Mouse (Mus musculus): ENCODE results near the gene Phyhipl.

Phyhipl gene

DNA sequence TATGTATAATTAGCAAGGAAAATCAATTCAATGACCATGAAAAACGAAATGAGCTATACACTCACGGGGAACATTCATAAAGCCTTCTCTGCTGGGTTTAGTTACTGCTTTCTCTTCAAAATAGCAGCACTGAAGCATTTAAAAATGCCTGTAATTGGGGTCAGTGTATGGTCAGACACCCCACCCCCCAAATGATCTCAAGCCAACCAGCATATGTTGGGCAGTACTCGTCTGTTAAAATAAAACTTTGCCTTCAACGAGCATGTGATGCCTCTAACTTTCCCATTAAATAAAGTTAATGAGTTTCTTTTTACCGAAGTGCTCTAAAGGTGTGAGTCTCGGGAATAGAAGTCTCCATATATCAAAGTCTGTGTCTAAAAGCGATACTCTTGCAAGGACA lies at the start of gene Phyhipl:
Gene Phyhipl (minus strand): TSS at position 138 of the 400 bp plus-strand sequence.
- in situ Hi-C loops (cut with MboI, MseI) = no loop called here

- in situ Hi-C loops (cut with MboI, MseI) = no loop called here
Measured at GRCm38 (mm10) chr10:70703211-70703610, 47.4 kb upstream of the Phyhipl start.

- in situ Hi-C loops (cut with MboI, MseI) = no loop called here
Measured at GRCm38 (mm10) chr10:70699581-70699980, 43.8 kb upstream of the Phyhipl start.

- in situ Hi-C loops (cut with MboI, MseI) = no loop called here
Measured at GRCm38 (mm10) chr10:70698014-70698413, 42.2 kb upstream of the Phyhipl start.

GRCm38 (mm10) chr10:70696748-70697585 lies 41.2 kb upstream of the Phyhipl start:
- in situ Hi-C loops (cut with MboI, MseI) = no loop called here

DNA sequence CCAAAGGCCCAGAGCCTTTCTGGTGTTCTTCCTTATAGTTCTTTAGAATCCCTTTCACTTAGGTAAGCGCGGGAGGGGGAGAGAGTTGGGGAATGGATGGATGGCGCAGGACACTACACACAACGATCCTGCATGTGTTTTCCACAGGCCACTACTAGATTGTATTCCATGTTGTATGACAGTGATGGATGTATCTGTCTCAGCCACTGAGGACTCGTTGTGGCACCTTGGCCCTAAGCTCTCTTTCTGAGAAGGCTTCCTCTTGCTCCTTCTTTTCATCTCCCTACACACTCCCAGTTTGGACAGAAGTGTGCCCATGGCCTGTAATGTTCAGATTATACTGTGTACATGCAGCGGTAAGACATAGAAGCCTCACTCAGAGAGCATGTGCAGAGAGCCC lies 33.6 kb upstream of the Phyhipl start:
- in situ Hi-C loops (cut with MboI, MseI) = no loop called here

DNA sequence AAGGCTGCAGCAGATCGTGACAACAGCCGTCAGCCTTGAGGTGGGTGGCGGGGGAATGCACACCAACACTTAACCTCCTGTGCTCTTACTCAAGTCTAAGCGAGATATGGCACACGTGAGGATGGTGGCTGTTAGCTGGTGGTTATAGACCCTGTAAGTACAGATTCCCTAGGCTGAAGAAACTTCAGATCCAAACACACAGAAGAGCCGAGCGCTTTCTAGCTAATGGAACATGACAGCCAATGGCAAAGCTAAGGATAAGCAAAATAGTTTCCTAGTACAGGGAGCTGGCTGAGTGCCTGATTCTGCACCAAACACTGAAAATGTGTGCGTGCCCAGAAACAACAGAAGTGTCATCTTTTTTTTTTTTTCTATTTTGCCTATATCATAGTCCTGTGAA lies 33.1 kb upstream of the Phyhipl start:
- in situ Hi-C loops (cut with MboI, MseI) = no loop called here

DNA sequence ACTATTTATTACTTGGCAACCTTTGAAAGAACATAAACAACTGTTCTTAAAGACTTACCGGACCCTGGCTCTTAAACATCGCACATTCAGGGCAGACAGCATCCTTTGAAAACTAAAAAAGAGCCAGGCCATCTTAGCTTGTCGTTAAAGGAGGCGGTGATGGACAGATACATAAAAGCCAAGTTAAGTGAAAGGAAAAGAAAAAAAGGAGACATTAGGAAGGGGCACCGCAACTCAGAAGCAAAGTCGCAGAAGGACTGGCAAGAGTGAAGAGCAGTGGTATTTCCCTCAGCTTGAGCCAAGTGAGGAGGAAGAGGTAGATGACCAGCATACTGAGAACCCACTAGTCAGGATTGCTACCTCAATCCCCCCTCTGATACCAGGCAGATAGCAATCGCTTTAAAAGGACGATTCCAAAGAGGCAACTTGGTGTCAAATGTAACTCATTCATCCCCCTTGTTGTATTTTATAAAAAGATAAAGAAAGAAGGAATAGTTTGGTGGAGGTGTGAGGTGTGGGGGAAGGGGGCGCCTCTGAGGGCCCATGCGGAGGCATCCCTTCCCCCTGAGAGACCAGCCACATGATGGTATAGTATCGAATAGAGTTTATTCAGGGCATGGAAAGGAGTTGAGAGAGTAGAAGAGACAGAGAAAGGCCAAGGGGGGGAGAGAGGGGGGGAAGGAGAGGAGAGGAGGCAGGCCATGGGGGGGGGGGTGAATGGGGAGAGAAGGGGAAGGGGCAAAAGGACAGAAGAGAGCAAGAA lies 31.4 kb upstream of the Phyhipl start:
- in situ Hi-C loops (cut with MboI, MseI) = no loop called here

- in situ Hi-C loops (cut with MboI, MseI) = no loop called here
Measured at GRCm38 (mm10) chr10:70686505-70686904, 30.7 kb upstream of the Phyhipl start.

DNA sequence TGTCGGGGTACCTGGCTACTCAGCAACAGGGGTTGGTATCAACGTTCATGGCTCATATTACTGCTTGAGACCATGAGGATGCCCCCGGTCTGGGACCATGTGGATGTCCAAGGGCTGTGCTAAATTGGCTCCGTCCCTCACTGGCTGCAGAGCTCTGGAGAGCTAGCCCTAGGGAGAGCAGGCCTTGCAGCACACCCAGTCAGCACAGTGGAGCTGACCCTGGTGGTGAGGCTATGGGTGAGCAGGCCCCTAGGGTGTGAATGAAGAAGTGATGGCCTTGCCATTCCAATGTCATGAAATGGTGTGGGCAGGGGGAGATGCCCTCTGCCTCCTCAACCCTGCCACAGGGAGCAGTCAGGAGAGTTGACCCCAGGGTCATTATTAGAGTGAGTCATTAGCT lies 27.7 kb upstream of the Phyhipl start:
- in situ Hi-C loops (cut with MboI, MseI) = no loop called here

DNA sequence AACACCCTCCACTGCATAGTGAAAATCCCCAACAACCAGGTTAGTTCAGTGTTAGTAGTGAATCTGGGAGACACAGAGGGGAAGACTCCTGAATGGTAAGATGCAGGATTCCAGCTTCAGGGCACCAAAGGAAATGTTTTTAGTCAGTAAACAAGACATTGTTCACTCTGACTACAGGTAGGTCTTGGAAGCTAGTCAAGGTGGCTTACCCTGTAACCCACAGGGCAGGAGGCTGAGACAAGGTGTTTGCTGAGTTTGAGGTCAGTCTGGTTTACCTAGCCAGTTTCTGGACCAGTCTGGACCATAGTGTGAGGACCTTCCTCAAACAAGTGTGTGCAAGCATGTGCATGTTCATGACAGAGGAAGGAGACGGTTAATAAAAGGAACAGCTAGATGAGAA lies 22.2 kb upstream of the Phyhipl start:
- in situ Hi-C loops (cut with MboI, MseI) = no loop called here

DNA sequence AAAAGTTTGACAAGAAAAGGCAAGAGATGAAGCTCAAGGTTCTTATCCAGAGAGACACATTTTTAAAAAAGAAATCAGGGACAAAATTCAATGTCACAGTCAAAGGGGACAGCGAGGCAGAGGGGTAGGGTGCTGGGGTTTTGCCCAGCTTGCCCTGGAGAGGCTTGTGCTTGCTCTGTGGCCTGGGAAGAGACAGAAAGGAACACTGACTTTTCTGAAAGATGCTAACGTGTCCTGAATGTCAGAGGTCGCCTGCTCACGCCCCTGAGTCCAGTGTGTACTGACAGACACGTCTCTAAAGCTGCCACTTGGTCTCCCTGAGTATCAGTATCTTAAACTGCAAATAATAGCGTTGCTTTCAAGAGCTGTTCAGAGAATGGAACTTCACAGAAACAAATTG lies 507 bp upstream of the Phyhipl start:
- in situ Hi-C loops (cut with MboI, MseI) = no loop called here

DNA sequence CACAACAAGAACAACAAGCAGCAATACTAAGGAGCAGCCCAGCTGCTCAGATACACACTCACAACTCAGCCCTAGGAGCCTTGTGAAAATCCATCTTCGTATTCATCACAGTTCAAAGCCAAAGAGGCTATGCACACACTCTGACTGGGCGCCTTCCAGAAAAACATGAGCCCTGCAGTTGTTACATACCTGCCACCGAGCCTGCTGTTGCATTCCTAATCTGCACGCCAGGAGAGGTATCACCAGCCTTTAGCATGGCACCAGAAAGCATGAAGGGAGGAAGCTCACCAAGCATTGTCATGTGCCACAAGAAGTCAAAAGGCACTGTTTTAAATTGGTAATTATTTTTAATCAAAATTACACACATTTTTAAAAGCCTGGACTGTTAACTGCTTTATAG lies 1.1 kb downstream of the Phyhipl start:
- in situ Hi-C loops (cut with MboI, MseI) = no loop called here

- in situ Hi-C loops (cut with MboI, MseI) = no loop called here
Measured at GRCm38 (mm10) chr10:70654139-70654538, 1.6 kb downstream of the Phyhipl start.

GRCm38 (mm10) chr10:70651769-70652648 lies 3.8 kb downstream of the Phyhipl start:
- in situ Hi-C loops (cut with MboI, MseI) = no loop called here

DNA sequence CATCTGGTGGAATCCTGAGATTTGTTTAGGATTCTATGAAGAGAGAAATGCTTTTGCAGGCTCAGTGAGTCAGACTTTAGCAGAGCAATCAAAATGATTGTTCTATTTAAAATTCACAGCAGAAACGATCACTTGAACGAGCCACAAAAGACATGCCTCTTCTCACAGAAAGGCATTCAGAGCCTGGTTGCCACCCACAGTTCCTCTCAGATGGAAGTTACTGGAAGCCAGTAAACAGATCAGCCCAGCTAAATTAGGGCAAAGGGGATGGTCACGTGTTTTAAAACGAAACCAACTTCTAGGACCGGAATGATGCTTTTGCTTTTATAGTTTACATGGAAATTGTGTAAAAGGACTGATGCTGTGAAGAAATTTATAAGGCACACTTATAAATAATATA lies 6.9 kb downstream of the Phyhipl start:
- in situ Hi-C loops (cut with MboI, MseI) = no loop called here

- in situ Hi-C loops (cut with MboI, MseI) = no loop called here
Measured at GRCm38 (mm10) chr10:70643131-70643530, 12.6 kb downstream of the Phyhipl start.

DNA sequence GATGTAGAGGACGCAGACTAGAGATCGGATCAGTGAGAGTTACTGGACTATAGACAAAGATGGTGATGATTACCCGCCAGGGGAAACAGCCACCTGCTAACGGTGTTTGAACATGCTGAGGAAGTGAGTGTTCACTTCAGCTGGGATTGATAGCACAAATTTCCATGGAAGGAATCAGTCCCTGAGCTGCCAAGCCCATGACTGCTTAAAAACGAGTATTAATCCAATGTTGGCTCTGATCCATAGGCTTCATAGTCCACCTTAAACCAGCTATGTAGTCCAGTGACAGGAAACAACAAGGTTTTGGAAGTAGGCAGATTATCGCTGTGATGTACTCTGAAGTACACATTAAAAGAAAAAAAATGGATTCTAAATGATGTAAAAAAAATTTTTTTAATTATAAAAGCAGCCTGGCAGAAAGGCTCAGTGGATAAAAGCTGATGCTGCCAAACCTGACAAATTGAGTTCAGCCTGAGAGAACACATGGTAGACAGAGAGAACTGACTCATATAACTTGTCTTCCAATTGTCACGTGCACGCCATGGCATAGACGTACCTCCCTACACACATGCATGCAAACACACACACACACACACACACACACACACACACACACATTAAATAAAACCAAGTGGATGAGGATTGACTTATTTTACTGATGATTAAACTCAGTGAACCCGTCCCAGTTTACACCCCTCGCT lies 14.7 kb downstream of the Phyhipl start:
- in situ Hi-C loops (cut with MboI, MseI) = no loop called here

DNA sequence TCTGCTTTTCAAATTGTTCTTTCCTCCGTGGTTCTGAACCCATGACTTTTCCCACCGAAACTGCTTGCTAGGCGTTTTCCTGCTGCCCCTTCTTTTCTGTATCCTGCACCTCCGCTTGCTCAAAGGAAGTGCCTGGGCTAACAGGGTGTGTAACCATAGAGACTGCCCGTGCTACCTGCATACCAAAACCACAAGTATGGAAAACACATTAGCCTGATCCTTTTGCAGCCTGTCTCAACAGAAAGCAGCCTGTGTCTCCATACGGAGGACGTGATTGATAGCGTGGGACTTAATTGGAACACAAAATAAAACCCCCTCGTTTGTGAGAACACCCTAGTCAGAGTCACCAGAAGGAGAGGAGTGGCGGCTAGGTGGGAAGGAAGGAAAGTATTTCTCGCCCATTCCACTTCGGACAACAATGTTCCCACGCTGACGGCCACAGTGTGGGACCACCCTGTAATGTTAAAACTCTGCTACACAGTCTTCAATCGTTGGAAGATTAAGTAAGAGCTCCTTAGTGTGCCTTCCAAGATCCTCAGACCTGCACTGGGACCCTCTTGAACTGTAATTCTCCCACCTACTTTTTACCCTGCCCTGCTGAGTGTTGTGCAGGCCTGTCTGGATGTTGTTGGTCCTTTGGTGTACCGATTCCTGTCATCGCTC lies 15.6 kb downstream of the Phyhipl start:
- in situ Hi-C loops (cut with MboI, MseI) = no loop called here

DNA sequence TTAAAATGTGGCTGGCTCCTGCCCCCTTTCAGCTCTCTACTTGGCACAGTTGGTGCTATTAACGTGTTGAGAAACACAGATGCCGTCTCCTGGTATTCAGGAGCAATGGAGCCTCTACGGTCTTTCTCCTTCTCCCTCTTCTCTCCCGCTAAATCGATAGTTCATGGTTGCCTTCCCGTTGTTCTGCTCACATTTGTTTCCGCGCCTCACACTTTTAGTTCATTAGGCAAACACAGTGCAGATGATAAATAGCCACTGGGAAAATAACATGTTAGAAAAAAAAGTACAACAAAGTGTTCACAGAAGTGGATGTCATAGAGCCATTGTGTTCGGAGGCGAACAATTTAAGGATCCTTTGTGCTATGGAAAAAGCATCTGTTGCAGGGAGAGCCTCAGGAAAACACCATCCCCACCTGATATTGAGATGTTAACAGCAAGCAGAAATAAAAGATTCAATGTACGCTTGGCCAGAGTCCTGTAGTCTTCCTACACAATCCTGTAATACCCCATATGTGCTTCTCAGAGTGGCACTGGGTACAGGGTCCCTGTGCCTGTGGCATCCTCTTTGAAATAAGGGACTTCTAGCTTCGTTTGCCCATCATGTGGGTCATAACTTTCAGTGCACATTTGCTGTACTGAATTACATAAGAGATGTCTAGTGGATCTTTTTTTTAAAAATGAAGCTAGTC lies 18.0 kb downstream of the Phyhipl start:
- in situ Hi-C loops (cut with MboI, MseI) = no loop called here

Data from T-helper 1 cell (primary cell).